Mouse (Mus musculus) liver, embryonic 11.5 days (tissue): ENCODE data around the gene Zbed5. TPM values are rescaled to one million over a fixed set of nuclear protein-coding genes. Genes with fewer than 3 reads are reported as not detected.

Experiments used
- ATAC-seq: fragments of 200-750 bp; cut with Nextera tagmentation; replicated peaks from 2 replicates; pipeline ENCODE4 v1.8.0; 2017; ENCODE audit warnings: moderate number of reproducible peaks, mild to moderate bottlenecking, moderate TSS enrichment, moderate library complexity; ENCODE audit not compliant: low FRiP score
- DNase-seq: peaks from one replicate; pipeline ENCODE4 v3.0.0-alpha.2; 2017; ENCODE audit warnings: low spot score
- H3K27ac ChIP-seq: fragments of 300-500 bp; sonication (generic); 2 replicates; pipeline ENCODE4 v1.5.1; 2014; ENCODE audit warnings: mild to moderate bottlenecking, low read depth, low read length, control low read depth
- H3K27me3 ChIP-seq: fragments of 300-500 bp; sonication (generic); replicated peaks from 2 replicates; pipeline ENCODE4 v1.6.1; 2014; ENCODE audit warnings: low read length, mixed read lengths; ENCODE audit not compliant: control insufficient read depth, insufficient read depth
- H3K36me3 ChIP-seq: fragments of 300-500 bp; sonication (generic); 2 replicates; pipeline ENCODE4 v1.6.1; 2014; ENCODE audit warnings: mild to moderate bottlenecking, low read length, moderate library complexity, mixed read lengths; ENCODE audit not compliant: control insufficient read depth, insufficient read depth
- H3K4me1 ChIP-seq: fragments of 300-500 bp; sonication (generic); replicated peaks from 2 replicates; pipeline ENCODE4 v1.6.1; 2014; ENCODE audit warnings: low read length, mixed read lengths; ENCODE audit not compliant: control insufficient read depth, insufficient read depth
- H3K4me2 ChIP-seq: fragments of 300-500 bp; sonication (generic); 2 replicates; pipeline ENCODE4 v1.6.1; 2014; ENCODE audit warnings: mild to moderate bottlenecking, control low read depth, moderate library complexity
- H3K4me3 ChIP-seq: fragments of 300-500 bp; sonication (generic); 2 replicates; pipeline ENCODE4 v1.5.1; 2014; ENCODE audit warnings: low read depth, low read length, control low read depth
- H3K9ac ChIP-seq: fragments of 300-500 bp; sonication (generic); 2 replicates; pipeline ENCODE4 v1.6.1; 2014; ENCODE audit warnings: low read depth, low read length, control low read depth
- H3K9me3 ChIP-seq: fragments of 300-500 bp; sonication (generic); 2 replicates; pipeline ENCODE4 v1.6.1; 2016; ENCODE audit warnings: low read length, inconsistent platforms, mixed read lengths; ENCODE audit not compliant: control insufficient read depth
- WGBS: fragments of 180-500 bp; shearing (Covaris S2); extraction: QIAGEN DNeasy Blood & Tissue Kit; methylation state at CpG from one replicate; pipeline ENCODE4 v1.1.7; 2014; 5-methylcytosine and 5-hydroxymethylcytosine counted together
- polyA plus RNA-seq: library from polyadenylated mRNA; unstranded; fragments of >200 nt; fragmentation: Nextera tagmentation; extraction: Ambion mirVana; gene quantifications from 2 replicates; pipeline ENCODE4 v1.2.1, GENCODE M21; 2014

Zbed5 gene
- 3.8 and 4.9 TPM in 2 replicates for polyA plus RNA-seq

DNA sequence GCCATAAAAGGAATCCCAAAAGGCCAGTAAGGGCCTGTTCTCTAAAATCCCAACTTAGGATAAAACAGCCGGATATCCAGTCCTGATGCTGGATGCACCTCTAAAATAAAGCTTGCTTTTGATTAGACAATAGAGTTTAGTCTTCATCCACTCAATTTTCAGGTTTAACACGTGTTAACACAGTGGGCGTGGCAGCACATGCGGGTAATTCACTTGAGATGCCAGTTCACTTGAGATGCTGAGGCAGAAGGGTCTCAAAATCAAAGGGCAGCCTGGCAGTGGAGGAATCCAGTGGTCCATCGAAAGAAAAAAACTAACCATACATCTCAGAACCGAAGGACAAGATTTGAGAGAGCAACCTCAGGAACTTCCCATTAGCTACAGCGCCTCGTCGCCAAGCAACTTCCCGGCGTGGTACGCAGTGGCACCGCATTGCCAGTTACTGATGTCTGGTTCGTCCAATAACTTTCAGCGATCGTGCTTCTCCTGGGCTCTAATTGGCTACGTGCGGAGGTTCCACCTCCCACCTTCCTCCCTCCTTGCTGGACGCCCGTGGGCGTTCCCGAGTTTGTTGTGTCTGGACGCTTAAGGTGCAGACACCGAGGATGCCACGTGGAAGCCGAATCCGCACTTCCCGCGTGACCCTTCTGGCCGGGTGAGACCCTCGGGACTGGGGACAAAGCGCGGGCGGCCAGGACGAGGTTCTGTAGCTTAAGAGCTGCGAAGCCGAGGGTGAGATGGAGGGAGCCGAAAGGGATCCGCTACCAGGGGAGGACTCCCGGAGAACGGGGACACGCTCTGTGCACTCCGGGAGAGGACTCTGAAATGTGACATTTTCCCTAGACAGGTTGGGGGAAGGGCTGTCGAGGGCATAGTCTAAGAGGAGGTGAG, at the start of gene Zbed5:
Zbed5 (plus strand) TSS at position 526 of the 891 bp plus-strand sequence.
- ATAC-seq (peak; percentile 100), DNase-seq (peak; percentile 80)
- H3K4me3 ChIP-seq = peak within 1 kb of the TSS; percentile 77
- H3K4me2 ChIP-seq = peak within 1 kb of the TSS; percentile 98
- H3K9me3 ChIP-seq = no peaks in the 10 kb centered on the region
- H3K4me1 ChIP-seq = peaks cover 7% of the 10 kb centered on the region; the same call in 1 of the 2 replicates
- no peaks in the 10 kb centered on the region for H3K36me3 ChIP-seq
- WGBS = 2% methylated on average over 44 of the region's 44 CpGs
- no peak within 1 kb of the TSS for H3K27ac ChIP-seq
- no peaks in the 10 kb centered on the region for H3K27me3 ChIP-seq
- peak within 1 kb of the TSS; percentile 59; the same call in 1 of the 2 replicates for H3K9ac ChIP-seq

DNA sequence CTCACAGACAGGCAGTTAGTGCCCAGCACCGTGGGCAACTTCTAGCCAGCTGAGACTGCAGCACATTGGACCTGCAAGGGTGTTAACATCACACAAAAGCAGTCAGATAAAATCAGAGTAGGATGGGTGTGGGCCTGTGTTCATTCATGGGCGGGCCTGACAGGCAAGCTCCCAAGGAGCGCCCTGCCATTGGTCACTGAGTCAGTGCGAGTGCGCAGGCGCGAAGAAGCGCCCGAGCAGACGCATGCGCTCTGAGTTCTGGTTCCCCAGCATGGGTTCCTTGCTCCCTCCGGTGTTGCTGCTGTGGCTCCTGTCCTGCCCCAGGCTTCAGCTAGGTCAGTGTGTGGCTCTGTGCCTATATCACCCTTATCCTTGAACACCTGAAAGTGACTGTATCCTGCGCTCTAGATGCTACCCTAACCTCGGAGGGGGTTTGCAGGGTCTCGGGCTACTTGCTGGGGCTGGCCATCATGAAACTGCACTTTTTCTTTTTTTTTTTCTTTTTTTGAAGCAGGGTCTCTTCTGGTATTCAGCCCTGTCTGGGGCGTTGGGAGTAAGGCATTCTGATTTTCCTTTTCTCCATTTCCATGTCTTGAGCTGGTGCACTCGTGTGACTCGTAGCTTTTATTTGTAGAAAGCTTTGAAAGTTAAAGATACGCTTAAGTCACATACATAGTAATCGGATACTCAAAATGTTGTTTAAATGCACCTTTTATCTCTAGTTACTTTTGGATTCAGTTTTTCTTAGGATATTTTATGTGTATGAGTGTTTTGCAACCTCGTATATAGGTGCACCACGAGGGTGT, 48.6 kb upstream of the Zbed5 start, which contains the start of gene Sumf2:
Sumf2 (plus strand) TSS at position 235 of the 806 bp plus-strand sequence.
- Histone ChIP-seq H3K4me2 (peak within 1 kb of the TSS; percentile 75), H3K36me3 (peaks cover 16% of the 10 kb centered on the region), H3K9me3 (no peaks in the 10 kb centered on the region), H3K27ac (peak within 1 kb of the TSS; percentile 83), H3K4me1 (peaks cover 3% of the 10 kb centered on the region; the same call in 1 of the 2 replicates), H3K27me3 (no peaks in the 10 kb centered on the region), H3K4me3 (peak within 1 kb of the TSS; percentile 77), H3K9ac (peak within 1 kb of the TSS; percentile 83)
- DNase-seq (peak; percentile 95), ATAC-seq (peak; percentile 99)
- 11% methylated on average over 22 of the region's 22 CpGs for WGBS

DNA sequence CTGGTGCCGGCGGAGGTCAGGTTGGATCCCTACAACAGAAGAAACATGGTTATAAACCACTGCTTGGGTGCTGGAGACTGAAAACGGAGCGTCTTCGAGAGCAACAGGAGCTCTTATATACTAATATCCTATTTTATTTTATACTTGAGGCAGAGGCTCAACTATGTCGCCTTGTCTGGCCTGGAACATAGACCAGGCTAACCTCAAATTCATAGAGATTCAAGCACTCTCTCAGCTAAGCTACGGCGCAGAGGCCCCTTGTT, 48.0 kb upstream of the Zbed5 start:
- Histone ChIP-seq H3K4me3 (peak overlapping the region; percentile 77), H3K4me1 (peaks cover 3% of the 10 kb centered on the region; the same call in 1 of the 2 replicates), H3K4me2 (peak overlapping the region; percentile 75), H3K27me3 (no peaks in the 10 kb centered on the region), H3K36me3 (peaks cover 16% of the 10 kb centered on the region), H3K9ac (peak overlapping the region; percentile 83), H3K27ac (no peak overlapping the region), H3K9me3 (no peaks in the 10 kb centered on the region)
- WGBS = 45% methylated on average over 8 of the region's 8 CpGs
- no peak for ATAC-seq
- no peak for DNase-seq

DNA sequence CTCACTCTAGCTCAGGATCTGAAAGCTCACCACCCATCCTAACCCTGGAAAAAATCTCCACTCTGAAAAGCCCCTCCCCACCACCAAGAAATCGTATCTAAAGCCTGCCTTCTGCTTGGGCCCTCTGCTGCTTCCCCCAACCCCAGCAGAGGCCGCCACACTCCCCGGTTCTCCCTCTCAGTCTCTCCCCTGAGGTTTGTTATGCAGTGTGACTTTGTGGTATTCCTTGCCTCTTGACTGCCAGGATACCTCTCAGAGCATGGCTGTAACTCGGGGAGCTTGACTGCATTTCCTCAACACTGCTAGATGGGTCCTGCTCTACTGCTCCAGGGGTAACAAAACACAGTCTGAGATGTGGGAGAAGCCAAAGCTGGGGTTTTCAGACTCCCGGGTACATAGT, 40.4 kb upstream of the Zbed5 start:
- H3K27ac ChIP-seq = no peak overlapping the region
- no peaks in the 10 kb centered on the region for H3K9me3 ChIP-seq
- DNase-seq = no peak
- no peaks in the 10 kb centered on the region for H3K27me3 ChIP-seq
- H3K4me3 ChIP-seq = no peak overlapping the region
- H3K36me3 ChIP-seq = peaks cover 17% of the 10 kb centered on the region; the same call in 1 of the 2 replicates
- no peak overlapping the region for H3K9ac ChIP-seq
- 60% methylated on average over 5 of the region's 5 CpGs for WGBS
- no peak overlapping the region for H3K4me2 ChIP-seq
- ATAC-seq = no peak
- no peaks in the 10 kb centered on the region for H3K4me1 ChIP-seq

DNA sequence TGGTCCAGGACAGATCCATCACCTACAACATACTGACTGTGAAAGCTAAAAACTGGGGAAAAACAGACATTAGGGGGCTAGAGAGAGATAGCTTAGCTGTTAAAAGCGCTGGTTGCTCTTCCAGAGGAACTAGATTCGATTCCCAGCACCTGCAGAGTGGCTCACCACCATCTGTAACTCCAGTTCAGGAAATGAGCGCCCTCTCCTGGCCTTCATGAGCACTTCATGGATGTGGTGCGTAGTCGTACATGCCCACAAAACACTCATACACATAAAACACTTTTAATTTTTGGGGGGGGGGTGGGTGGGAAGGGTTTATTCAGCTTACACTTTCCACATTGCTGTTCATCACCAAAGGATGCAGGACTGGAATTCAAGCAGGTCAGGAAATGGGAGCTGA, 39.1 kb upstream of the Zbed5 start:
- ATAC-seq = no peak
- Histone ChIP-seq H3K4me2 (no peak overlapping the region), H3K9ac (no peak overlapping the region), H3K36me3 (peaks cover 17% of the 10 kb centered on the region; the same call in 1 of the 2 replicates), H3K4me1 (no peaks in the 10 kb centered on the region), H3K9me3 (no peaks in the 10 kb centered on the region), H3K27ac (no peak overlapping the region), H3K4me3 (no peak overlapping the region), H3K27me3 (no peaks in the 10 kb centered on the region)
- WGBS = 79% methylated on average over 5 of the region's 5 CpGs
- no peak for DNase-seq

DNA sequence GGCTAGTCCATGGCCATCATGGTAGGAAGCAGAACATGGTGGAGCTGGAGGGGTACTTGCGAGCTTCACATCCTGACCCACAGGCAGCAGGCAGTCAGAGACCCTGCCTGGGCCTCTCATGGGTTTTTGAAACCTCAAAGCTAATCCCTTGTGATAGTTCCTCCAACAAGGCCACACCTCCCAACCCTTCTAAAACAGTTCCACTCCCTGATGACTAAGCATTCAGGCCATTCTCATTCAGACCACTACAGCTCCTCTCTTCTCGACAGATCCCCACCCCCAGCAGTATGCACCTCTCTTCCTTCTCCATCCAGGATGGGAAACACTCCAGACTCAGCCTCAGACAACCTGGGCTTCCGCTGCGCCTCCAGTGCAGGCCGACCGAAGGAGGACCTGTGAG, 33.2 kb upstream of the Zbed5 start:
- no peaks in the 10 kb centered on the region for H3K27me3 ChIP-seq
- no peak for DNase-seq
- WGBS = 92% methylated on average over 6 of the region's 6 CpGs
- H3K4me3 ChIP-seq = no peak overlapping the region
- no peak overlapping the region for H3K27ac ChIP-seq
- H3K9ac ChIP-seq = no peak overlapping the region
- no peaks in the 10 kb centered on the region for H3K9me3 ChIP-seq
- no peak overlapping the region for H3K4me2 ChIP-seq
- H3K36me3 ChIP-seq = peaks cover 17% of the 10 kb centered on the region
- ATAC-seq = no peak
- peaks cover 5% of the 10 kb centered on the region; the same call in 1 of the 2 replicates for H3K4me1 ChIP-seq

DNA sequence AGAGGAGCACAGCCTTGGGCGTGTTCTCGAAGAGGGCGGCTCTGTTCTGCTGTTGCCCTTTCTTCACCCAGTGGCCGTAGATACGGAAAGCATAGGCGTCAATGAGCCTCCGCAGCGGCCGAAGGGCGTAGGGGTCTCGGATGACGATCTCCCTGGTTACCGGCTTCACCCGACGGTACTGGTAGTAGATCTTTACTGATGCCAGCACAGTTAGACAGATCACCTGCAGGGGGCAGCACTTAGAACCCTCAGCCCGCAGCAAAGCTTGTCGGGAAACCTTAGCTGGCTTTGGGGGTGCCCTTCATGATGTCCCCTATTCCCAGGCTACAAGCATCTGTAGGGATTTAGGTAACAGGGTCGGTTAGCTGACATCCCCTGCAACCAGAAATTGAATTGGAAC, 31.1 kb upstream of the Zbed5 start:
- Histone ChIP-seq H3K9me3 (no peaks in the 10 kb centered on the region), H3K4me2 (peak overlapping the region; percentile 44), H3K27ac (no peak overlapping the region), H3K36me3 (peaks cover 13% of the 10 kb centered on the region), H3K4me1 (peaks cover 5% of the 10 kb centered on the region; the same call in 1 of the 2 replicates), H3K9ac (no peak overlapping the region; the same call in 1 of the 2 replicates), H3K4me3 (no peak overlapping the region), H3K27me3 (no peaks in the 10 kb centered on the region)
- peak; percentile 36; the same call in 1 of the 2 replicates for ATAC-seq
- WGBS = 19% methylated on average over 18 of the region's 18 CpGs
- DNase-seq = no peak

DNA sequence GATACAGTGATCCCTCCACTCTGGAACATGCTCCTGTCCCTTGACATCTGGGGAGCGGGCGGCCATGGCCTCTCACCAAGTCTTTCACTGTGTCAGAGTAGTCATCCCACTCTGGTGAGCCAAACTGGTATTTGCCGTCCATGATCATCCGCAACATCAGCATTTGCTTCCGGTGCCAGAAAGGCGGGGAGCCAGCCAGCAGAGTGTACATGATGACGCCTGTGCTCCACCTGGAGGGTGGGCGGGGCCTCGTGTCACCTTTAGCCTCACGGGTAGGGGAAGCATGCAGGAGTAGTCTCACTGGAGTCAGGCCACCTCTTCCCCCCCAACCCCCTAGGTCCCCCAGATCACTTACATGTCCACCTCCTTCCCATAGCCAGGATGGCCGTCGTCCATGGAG, 29.7 kb upstream of the Zbed5 start:
- Histone ChIP-seq H3K9me3 (no peaks in the 10 kb centered on the region), H3K4me1 (peaks cover 5% of the 10 kb centered on the region; the same call in 1 of the 2 replicates), H3K27me3 (no peaks in the 10 kb centered on the region), H3K4me3 (no peak overlapping the region), H3K4me2 (no peak overlapping the region), H3K9ac (no peak overlapping the region), H3K36me3 (peaks cover 8% of the 10 kb centered on the region), H3K27ac (no peak overlapping the region)
- no peak for DNase-seq
- no peak for ATAC-seq
- WGBS = 79% methylated on average over 12 of the region's 12 CpGs
